Mouse (Mus musculus): Measurements from ENCODE around the gene Dusp7.

Gene Dusp7

DNA sequence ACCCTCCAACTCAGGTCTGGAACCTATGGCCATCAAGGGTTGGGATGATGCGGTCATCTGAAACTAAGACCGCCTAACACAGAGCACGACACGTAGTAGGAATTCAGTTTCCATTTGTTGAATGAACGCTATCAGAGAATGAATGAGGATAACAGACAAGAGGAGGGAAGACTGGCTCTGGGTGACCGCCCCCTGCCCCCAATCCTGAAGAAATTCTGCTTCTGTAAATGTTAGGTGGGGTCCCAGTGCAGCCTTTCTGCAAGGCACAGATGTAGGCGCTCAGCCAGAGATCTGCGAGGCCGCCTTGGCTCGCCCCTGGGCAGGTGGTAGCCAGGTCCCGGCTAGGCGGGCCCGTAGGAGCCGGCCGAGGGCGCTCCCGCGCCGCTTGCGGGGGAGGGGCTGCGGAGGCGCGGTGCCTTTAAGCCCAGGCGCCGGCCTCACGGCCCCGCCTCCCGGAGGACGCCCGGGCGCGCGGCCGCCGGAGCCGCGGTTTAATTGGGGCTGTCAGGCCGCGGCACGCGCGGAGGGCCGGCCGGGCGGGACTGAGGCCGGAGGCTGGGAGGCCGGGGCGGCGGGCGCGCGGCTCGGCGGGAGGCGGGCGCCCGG is at the start of gene Dusp7:
Gene Dusp7 (plus strand): TSS at position 521 of the 606 bp plus-strand sequence.
- DNase-seq (ENCODE audit: low spot score in 2 of 2), result peak in 1 of 2 experiments; percentile 73

DNA sequence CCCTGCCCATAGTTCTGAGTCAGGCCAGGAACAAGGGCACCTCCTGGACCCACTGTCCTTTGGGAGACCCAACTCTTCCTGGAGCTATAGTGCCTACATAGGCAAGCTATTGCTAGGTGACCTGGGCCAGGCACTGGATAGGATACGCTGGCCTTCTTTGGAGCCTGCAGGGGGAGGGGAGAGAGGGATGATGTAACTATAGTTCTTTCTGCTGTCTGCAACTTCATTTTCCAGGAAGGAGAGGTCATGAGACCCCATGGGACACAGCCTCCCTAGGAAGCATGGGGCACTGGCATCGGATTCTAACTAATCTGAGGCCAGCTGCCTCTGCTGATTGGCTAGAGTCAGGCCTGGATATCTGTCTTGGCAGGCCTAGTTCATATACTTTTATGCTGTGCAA is 49.3 kb upstream of the Dusp7 start:
- DNase-seq (ENCODE audit: low spot score in 2 of 2), result no peak

DNA sequence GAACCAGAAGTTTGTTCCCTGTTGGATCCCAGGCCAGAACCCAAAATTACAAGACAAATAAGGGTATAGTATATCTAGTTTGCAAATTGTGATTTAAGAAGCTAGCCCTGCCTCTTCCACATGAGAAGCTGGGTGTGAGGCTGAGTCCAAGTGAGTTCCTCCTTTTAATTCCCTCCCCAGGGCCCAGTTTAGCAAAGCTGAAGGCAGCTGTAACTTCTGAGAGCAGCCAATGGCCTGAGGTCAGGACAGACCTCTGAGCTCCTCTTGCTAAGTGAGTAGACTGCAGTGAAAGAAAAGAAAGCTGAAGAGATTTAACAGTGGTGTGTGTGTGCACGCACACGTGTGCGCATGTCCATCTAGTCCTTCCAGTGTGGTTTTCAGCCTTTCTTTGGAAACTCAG is 45.9 kb upstream of the Dusp7 start:
- no peak for DNase-seq (ENCODE audit: low spot score in 2 of 2)

DNA sequence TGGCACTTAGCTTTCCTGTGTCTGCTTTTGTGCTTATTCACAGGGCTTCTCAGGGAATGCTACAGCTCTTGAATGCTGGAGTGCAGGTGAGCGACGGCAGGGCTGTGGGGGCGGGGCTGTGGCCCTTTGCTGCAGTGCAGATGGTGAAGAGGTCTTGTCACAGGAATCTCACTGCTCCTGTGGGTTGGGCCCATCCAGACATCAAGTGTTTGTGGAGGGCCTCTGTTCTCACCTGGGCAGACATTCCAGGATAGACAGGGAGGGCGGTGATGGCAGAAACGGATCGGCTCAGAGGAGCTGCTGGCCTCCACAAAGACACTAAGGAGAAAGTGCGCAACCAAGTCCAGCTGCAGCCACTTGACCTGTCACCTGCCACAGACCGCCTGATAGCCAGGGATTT is 42.2 kb upstream of the Dusp7 start:
- DNase-seq (ENCODE audit: low spot score in 2 of 2), result no peak

DNA sequence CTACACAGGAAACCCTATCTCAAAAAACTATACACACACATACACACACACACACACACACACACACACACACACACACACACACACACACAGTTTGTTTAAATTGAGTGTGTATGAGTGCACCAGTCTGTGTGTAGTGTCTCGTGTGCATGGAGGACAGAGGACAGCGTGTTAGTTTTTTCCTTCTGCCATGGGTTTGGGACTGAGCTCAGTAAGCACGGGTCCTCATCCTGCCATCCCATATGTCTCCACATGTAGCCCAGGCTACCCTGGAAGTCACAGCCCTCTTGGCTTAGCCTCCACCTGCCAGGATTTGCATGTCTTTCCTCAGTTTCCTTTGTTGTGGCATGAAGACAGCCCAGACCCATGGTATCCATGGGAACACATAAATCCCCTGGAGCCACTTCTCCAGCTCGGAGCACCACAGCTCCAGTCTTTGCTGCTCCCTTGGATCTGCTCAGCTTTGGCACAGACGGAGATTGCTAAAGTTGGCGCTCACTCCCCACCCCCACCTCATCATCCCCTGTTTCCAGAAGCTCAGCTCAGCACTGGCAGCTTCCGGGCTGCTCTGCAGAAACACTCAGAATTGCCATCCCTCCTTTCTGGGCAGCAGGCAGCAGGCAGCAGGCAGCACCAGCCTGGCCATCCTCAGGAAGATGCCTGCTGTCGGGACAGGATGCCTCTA is 41.2 kb upstream of the Dusp7 start:
- DNase-seq (ENCODE audit: low spot score in 2 of 2), result no peak

DNA sequence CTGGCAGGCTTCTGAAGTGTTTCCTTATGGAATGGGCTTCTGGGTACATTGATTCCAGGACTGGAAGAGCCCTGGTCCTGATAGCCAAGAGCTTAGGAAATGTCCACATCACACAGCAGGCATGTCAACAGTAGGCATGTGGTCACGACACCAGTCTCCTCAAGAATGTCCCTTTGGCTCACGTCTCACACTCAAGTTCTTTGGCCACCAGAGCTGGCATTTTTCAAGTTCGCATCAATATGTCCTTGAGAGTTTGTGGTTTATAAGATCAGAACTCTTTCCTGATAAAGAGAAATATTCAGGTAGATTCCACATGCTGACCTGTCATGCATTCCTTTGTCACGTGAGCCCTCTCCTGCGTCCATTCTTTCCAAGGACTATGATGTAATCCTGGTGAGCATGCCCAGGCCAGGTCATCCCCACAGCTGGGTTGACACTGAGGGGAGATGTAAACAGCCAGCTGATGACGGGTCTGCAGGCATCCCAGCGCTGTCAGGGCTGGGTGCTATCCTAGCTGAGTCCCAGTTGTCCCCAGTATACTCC is 40.3 kb upstream of the Dusp7 start:
- DNase-seq (ENCODE audit: low spot score in 2 of 2), result no peak

DNA sequence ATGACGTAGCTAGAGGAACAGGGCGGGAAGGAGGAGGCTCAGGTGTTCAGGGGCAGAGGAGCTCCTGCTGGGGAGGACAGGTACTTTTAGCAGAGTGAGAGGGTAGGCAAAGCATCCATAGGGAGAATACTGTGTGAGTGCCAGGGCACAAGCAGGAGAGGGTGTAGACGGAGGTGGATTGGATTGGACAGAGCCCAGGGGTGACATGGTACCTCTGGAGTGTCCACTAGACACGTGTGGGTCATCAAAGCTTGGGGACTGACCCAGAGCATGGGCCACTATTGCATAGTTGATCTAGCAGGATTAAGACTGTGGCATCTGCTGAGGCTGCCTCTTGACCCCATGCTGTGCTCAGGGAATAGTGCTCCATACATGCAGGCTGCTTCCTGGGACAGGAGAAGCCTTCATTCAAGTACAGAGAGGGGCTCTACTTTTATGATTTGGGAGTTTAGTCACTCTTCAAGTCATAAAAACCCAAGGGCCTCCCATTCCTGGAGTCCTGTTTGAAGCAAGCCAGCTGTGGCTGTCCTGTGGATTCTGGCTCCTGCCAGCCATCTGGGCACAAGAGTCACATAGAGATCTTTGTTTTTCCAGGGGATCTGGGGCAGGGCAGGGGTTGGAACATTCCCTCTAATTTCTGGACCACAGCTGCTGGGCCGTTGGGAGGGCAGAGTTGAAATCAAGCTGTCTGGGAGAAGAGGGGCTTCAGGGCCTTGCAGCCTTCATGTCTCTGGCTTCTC is 39.5 kb upstream of the Dusp7 start:
- DNase-seq (ENCODE audit: low spot score in 2 of 2), result no peak

DNA sequence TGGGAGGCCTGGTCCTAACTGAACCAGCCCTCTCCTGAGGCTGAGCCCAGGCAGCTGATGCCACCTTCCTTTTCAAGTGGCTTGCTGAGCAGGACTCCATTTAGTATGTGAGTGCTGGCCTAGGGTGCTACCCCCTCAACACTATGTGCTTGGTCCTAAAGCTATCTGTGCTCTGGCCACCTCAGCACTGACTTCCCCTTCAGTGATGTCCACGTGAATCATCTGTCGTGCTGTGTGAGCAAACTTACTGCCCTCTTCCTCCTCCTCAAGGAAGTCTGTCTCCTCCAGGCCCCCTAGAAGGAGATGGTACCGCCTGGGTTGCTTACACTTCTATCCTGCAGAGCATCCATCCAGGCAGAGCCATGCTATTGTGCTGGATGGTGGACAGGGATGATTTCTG is 35.7 kb upstream of the Dusp7 start:
- no peak for DNase-seq (ENCODE audit: low spot score in 2 of 2)

DNA sequence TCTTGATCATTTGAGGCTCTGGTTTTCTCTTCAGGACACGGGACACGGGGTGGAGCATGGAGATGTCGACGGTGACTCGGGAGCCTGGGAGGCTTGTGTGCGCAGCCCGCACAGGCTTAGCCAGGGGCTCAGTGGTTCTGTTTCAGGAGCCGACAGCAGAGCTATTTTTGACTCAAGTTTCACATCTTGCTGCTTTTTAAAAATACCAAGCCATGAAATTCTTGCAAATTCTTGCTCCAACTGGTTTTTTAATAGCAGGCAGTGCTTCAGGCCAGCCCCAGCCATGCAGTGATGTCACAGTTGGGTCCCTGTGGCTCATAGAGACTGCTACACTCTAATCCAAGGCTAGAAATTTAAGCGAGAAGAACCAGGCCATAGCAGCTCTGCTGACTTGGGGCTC is 30.8 kb upstream of the Dusp7 start:
- no peak for DNase-seq (ENCODE audit: low spot score in 2 of 2)

DNA sequence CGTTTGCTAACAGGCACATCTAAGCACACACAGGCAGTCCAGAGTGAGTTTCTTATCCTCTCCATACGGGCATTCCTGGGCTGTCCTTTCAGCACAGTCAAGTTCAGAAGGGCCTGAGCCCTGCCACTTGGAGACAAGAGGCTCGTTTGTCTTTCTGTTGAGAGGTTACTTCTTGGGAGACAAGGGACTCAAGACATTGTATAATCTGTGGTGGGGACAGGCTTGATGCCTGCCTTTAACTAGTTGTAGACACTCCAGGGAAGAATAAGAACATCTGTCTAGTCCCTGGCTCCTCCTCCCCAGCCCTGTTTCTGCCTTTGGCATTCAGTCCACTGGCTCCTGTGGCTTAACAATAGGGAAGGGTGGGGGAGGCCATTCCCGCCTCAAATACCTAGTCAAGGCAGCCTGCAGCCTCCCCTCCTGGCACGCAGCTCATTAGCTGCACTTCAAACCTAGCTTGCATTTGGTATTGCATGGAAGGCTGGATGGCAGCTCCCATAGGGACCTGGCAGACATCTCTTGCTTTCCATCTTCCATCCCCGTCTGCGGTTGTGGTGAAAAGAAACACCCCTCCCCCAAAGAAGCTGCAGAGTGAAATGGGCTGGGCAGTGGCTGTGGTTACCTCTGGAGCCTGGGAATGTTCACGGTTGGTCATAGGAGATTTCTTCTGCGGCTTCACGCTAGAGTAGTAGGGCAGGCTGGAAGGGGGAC is 29.8 kb upstream of the Dusp7 start:
- DNase-seq (ENCODE audit: low spot score in 2 of 2), result no peak

DNA sequence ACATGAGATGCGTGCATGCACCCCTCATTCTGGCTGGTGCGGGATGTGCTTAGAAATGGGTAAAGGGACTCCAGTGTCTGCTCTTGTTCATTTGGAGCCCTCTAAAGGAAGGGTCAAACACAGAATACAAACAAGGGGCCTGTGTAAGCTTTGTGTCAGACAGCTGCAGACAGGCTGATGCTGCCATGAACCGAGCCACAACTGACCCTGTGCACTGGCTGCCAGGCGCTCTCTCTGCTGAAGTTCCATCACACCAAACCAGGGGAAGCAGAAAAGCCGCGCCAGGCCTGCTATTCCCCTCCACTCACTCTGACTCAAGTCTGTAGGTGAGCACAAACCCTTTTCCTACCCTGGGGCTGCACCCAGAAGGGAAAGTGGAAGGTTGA is 29.3 kb upstream of the Dusp7 start:
- DNase-seq (ENCODE audit: low spot score in 2 of 2), result no peak

DNA sequence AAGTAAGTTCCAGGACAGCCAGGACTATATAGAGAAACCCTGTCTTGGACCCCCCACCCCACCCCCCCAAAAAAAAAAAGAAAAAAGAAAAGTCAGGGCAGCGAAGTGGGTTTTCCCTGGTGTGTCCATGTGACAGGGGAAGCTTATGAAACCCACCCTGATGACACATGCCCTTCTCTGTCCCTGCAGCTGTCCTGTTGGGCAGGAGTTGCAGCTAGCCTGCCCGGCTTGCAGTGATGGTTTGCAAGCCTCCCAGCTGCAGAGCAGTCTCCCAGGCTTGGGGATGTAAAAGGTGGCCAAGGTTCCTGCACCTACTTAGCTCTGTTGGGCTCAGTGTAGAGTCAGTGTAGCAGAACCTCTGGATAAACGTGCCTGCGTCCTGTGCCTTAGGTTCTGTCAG is 28.7 kb upstream of the Dusp7 start:
- no peak for DNase-seq (ENCODE audit: low spot score in 2 of 2)

DNA sequence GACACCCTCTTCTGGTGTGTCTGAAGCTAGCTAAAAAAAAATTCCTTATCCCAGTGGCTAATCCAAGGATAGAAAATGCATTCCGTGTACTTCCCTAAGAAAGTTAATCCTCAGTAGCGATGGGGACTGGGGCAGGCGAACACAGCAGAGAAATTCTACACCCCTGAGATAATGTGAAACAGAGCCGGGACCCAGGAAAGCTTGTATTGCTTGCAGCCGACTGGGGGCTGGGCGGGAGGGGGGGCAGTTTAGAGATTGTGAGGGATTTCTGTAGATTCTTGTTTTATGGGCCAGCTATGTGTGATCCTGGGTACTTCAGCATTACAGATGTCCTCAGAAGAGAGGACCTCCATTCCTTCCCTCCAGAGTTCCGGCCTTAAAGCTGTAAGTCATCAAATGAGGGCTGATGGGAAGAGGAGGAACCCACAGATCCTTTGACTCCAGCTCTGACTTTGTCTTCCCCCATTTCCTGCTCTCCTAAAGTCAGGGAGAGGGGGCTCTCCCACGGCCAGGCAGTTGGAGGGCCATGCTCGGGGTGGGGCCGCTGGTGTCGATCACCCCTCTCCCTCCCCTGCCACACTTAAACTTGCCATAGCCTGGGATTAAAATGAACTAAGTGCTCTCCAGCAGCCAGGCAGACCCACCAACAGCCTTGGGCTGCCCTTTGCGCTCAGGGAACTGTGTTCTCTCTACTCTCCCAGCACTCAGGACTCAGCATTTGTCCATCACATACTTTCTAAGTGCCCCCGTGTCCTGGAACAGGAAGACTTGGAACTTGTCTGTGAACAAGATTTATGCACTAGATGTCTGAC is 27.7 kb upstream of the Dusp7 start:
- no peak for DNase-seq (ENCODE audit: low spot score in 2 of 2)

DNA sequence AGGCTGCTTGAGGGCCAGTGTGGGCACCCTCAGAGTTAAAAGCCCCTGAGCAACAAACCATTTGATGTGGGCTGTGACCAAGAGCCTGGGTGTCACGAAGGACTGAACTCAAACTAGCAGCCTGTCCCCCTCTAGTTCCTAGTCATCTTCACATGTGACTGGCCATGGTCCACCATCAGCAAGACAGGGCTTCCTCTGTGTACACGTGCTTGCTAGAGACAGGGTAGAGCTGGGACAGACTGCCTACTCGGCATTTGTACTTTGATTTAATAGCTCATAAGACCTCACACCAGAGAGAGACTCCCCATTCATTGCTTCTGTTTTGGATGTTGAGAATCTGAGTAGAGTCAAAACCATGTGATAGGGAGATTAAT is 27.1 kb upstream of the Dusp7 start:
- DNase-seq (ENCODE audit: low spot score in 2 of 2), result no peak

DNA sequence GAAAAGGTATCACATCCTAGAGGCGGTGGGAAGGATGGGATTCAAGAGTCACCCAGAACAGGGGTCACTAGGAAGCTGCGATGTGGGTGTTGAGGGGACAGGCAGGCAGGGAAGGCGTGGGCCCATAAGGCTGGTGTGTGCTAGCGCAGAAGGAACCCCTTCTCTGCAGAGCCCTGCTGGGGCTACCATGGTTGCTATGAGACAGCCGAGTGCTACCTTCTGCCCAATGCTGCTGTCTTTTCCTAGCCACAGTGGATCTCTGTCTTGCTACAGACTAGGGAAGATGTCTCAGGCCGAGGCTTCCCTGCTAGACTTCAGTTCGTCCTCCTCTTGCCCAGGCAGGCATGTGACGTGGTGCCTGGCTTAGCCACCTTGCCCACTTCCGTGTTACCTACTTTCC is 25.9 kb upstream of the Dusp7 start:
- no peak for DNase-seq (ENCODE audit: low spot score in 2 of 2)

DNA sequence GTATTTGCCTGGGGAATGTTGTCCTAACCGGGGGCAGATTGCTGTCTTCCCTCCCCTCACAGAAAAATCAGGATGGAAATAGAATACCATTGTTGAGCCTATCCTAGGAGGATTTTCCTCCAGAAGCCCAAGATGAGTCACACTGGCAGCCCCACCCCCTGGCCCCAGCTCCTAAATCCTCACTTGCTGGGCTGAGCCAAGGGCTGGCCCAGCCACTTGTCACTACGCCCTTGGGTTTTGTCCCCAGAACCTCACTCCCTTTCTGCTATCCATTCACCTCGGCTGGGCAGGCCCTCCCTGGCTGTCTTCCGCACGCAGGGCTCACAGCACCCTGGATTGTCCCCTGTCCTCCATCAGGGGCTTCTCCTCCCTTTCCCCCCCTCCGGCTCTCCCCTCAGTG is 23.3 kb upstream of the Dusp7 start:
- peak in 1 of 2 experiments; percentile 46 for DNase-seq (ENCODE audit: low spot score in 2 of 2)

DNA sequence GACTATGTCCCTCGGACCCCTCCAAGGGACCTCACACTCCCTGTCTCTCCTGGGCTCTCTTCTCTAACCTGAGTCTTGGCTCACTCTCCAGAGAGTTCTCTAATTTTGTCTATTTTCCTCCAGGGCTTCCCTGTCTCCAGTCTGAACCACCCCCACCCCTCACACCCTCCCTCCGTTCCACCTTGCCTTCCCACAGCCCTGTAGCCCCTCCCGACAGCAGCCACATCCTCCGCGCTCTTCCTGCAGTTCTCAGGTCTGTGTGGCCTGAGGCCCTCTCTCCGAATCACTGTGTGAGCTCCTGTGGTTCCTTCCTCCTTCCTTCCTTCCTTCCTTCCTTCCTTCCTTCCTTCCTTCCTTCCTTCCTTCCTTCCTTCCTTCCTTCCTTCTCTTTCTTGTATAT is 22.8 kb upstream of the Dusp7 start:
- no peak for DNase-seq (ENCODE audit: low spot score in 2 of 2)

DNA sequence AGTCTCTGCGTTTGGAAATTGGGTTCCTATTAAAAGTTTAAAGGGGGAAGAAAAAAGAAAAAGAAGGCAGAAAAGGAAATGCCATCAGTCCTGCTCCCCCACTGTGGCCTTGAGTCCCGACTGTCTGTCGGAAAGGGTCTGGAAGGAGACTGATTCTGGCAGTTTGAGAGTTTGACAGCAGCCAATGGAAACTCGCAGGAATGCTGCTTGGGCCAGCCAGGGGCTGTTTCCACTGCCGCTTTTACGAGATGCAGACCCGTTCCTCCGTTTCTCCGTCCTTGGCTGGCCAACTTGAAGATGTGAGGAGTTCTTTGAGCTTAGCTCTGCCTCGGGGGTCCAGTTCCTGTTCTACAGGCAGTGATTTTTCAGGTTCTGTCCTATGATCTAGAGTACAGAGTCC is 20.2 kb upstream of the Dusp7 start:
- no peak for DNase-seq (ENCODE audit: low spot score in 2 of 2)

DNA sequence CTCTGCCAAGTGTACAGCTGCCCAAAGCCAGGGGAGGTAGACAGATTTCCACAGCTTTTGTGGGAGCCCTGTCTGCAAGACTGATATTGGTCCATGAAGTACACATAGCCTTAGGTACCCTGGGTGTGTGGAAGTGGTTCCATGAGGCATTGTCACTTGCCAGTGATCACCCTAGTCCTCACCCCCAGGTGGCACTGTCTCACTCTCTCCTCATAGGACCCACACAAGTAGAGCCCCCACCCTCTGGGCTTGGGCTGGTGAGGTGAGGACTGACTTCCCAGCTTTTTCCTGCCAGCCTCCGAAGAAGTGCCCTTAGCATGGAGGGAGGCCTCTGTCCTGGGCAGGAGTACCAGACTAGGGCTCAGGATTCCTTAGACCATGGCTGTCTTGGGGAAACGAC is 19.4 kb upstream of the Dusp7 start:
- DNase-seq (ENCODE audit: low spot score in 2 of 2), result no peak

DNA sequence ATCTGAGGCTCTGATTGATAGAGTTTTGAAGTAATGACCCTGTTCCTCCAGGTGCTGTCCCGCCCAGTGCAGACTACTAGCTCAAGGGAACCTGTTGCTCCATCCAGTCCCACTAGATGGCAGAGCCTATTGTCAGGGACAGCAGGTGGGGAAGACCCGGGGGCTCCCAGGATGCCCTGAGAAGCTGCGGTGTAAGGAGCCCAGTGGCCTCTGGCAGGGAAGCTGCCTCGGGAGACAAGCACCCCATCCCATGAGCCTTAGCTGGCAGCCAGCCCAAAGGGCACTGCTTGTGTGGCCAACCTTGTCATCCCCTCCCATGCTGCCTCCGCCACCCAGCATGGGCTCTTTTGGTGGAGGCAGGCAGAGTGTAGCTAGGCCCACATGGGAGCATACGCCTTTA is 17.3 kb upstream of the Dusp7 start:
- no peak for DNase-seq (ENCODE audit: low spot score in 2 of 2)

DNA sequence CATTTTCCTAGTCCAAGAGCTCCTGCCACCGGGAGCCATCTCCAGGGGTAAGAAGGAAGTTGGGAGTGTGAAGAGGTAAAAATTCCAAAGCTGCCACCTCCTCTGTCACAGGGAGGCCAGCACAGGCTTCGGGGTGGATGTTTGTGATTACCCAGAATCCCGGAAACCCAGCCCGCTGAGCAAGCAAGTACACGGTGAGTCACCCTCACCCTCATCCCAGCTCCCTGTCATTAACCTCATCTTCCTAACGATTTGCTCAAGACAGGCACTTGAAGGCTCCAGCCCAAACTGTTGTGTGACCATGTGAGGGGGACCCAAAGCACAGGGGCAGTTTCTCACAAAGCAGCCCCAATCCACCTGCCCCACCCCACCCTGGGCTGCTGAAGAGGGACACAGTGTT is 14.7 kb upstream of the Dusp7 start:
- DNase-seq (ENCODE audit: low spot score in 2 of 2), result no peak

DNA sequence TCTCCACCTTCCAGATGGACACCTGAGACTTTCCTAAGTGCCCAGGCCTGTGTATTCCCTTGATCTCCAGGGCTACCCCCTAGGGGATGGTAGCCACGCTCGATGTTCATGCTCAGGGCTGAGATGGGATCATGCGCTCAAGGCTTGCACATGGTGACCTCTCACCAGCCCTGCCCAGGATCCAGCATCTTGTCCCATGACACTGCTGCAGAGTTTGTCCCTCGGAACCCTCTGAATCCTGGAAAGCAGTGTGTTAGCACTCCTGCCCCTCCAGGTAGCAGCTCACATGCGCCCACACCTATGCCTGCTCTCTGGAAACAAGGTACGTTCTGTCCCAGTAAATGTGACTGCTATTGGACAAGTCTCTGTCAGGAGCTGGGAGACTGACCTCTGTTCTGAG is 13.6 kb upstream of the Dusp7 start:
- DNase-seq (ENCODE audit: low spot score in 2 of 2), result no peak
